Mouse (Mus musculus): Measurements from ENCODE around the gene Clasp1. TPM values are rescaled to one million over a fixed set of nuclear protein-coding genes. Genes with fewer than 3 reads are reported as not detected.

Clasp1 gene
- polyA plus RNA-seq, 1 experiment: 86.3 TPM

DNA sequence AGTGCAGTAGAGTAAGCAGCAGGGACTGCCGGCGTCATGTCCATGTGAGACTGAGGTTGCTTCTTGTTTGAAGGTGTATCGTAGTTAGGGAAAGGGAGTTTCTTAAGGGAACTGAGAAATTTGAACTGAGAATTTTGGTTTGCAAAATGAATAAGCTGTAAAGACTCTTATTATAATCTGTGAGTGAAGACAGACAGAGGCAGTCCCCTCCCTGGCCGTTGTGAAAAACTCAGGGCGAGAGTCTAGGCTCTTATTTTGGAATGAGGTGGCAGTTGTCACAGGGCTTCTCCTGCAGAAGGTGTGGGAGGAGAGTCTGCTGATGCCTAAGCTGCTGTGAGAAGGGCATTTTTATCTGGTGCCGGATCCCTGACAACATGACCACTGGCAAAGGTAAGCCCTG lies 92.8 kb downstream of the Clasp1 start:
- H3K27ac ChIP-seq (ENCODE audit: insufficient read depth, low read length): no peak overlapping the region
- TF ChIP-seq POLR2A (IDR thresholded peaks at IDR 0.05; ENCODE audit: low read depth, low read length): no peak
- TF ChIP-seq CTCF (IDR thresholded peaks at IDR 0.05; ENCODE audit: borderline replicate concordance, insufficient read depth, low read length): no peak
- H3K4me3 ChIP-seq (ENCODE audit: insufficient read depth, low read length): no peak overlapping the region
- H3K4me1 ChIP-seq (ENCODE audit: control insufficient read depth, insufficient read depth, low read length): no peaks in the 10 kb centered on the region

DNA sequence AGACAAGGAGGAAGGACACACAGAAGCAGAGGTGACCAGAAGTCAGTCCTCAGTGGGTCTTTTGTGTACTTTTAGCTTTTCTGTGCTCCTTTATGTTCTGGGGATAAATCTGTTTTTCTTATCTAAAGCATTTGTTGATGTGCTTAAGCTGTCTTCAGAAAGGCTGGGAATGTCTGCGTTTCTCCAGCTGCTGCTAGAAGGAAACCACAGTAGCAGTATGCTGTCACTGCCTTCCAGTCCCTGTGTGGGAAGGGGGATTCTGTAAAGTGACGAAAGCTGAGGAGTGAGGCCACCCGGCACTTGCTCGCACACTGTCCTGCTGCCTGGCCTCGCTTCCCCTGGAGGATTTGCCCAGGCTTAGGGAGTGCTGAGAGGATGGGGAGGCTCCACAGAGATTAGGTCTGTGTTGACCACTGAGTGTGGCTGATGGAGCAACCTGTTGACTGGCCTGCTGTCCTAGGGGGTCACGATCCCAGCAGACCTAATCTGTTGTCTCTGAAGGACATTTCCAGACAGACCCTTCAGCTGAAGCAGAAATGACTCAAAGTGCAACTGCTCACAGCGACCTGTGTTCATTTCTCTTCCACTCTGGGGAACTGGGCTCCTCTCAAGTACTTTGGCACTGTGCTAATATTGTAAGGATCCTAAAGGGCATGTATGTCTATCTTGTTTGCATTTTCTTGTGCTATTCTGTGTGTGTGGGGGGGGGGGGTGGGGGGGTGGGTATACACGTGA lies 93.6 kb downstream of the Clasp1 start:
- no peak overlapping the region for H3K27ac ChIP-seq (ENCODE audit: insufficient read depth, low read length)
- no peak for TF ChIP-seq POLR2A (IDR thresholded peaks at IDR 0.05; ENCODE audit: low read depth, low read length)
- TF ChIP-seq CTCF (IDR thresholded peaks at IDR 0.05; ENCODE audit: borderline replicate concordance, insufficient read depth, low read length): no peak
- H3K4me3 ChIP-seq (ENCODE audit: insufficient read depth, low read length): no peak overlapping the region
- H3K4me1 ChIP-seq (ENCODE audit: control insufficient read depth, insufficient read depth, low read length): no peaks in the 10 kb centered on the region

DNA sequence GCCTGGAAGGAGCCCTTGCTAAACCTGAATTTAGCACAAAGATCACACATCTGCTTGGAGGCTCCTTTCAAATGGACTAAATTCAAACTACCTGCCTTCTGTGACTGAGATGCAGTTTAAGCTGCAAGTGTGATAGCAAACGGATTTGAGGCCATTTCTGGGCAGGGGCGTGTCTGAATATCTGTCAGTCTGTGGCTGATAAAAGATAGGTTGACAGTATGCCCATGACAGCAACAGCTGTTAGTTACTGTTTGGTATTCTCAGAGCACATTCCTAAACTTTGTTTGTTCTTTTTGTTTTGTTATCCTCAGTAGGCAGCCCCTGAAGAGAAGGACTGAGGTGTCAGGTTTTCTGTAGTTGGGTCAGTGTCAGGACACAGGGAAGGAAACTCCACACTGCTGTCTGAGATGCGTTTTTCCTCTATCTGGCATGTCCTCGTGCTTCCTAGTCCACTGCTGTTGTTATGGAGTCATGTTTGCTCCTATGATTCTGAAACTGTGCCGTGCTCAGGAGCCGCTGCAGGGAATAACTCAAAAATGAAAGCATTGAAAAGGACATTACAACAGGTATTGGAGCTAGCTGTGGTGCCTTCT lies 94.7 kb downstream of the Clasp1 start:
- Histone ChIP-seq H3K27ac (ENCODE audit: insufficient read depth, low read length) (no peak overlapping the region), H3K4me1 (ENCODE audit: control insufficient read depth, insufficient read depth, low read length) (no peaks in the 10 kb centered on the region), H3K4me3 (ENCODE audit: insufficient read depth, low read length) (no peak overlapping the region)
- TF ChIP-seq POLR2A (IDR thresholded peaks at IDR 0.05; ENCODE audit: low read depth, low read length): no peak
- TF ChIP-seq CTCF (IDR thresholded peaks at IDR 0.05; ENCODE audit: borderline replicate concordance, insufficient read depth, low read length): no peak

DNA sequence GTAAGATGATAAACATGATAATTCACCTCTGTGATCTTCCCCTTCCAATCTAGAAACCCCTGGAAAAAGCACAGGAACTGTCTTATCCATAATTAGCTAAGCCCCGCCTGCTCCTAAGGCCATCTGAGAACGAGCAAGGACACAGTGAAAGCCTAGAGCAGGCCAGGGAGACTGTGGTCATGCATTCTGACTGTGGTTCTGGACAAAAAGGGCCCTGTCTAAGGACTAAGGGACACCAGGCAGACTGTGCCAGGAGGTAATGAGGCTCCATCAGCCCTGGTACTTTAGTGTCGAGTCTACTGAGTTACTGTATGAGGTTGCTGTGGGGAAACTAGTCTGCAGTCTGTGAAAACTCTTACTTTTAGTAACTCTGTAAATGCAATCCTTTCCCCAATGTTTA lies 96.7 kb downstream of the Clasp1 start:
- H3K4me1 ChIP-seq (ENCODE audit: control insufficient read depth, insufficient read depth, low read length): no peaks in the 10 kb centered on the region
- H3K4me3 ChIP-seq (ENCODE audit: insufficient read depth, low read length): no peak overlapping the region
- no peak overlapping the region for H3K27ac ChIP-seq (ENCODE audit: insufficient read depth, low read length)
- TF ChIP-seq POLR2A (IDR thresholded peaks at IDR 0.05; ENCODE audit: low read depth, low read length) (no peak), CTCF (IDR thresholded peaks at IDR 0.05; ENCODE audit: borderline replicate concordance, insufficient read depth, low read length) (no peak)

DNA sequence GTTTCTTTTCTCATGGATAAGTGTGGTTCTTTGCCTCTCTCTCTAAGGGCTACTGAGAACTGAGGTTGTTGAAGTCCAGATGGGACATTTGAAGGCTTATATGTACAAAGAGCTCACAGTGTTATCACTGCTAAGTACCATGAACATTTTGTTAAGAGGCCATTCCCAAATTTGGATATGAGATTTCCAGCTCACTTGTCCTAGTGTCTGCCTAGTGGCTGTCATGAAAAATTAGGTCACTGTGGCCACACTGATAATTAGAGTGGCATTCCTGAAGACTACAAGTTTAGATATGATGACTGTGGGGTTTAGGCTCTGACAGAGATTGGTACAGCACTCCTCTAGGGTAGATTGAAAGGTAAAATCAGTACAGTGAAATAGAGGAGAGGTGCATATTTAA lies 97.2 kb downstream of the Clasp1 start:
- no peak overlapping the region for H3K27ac ChIP-seq (ENCODE audit: insufficient read depth, low read length)
- H3K4me1 ChIP-seq (ENCODE audit: control insufficient read depth, insufficient read depth, low read length): no peaks in the 10 kb centered on the region
- no peak overlapping the region for H3K4me3 ChIP-seq (ENCODE audit: insufficient read depth, low read length)
- no peak for TF ChIP-seq POLR2A (IDR thresholded peaks at IDR 0.05; ENCODE audit: low read depth, low read length)
- TF ChIP-seq CTCF (IDR thresholded peaks at IDR 0.05; ENCODE audit: borderline replicate concordance, insufficient read depth, low read length): no peak

DNA sequence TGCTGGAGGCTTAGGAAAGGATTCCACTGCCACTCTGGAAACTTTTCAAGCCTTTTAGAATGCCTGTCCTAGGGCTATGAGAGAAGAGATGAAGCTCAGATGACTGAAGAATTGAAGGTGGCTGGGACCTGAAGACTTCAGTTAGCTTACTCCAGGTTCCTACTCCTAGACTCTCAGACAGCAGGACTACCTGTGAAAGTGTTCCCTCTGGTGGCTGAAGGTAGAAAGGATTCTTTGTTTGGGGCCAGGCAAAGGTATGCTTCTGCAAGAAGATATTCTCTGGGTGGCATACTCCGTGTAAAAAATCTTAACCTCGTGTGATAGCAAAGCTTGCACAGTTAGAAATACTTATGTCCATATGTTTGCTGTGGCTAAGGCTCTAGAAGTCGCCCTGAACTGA lies 104.0 kb downstream of the Clasp1 start:
- Histone ChIP-seq H3K4me3 (ENCODE audit: insufficient read depth, low read length) (no peak overlapping the region), H3K27ac (ENCODE audit: insufficient read depth, low read length) (no peak overlapping the region), H3K4me1 (ENCODE audit: control insufficient read depth, insufficient read depth, low read length) (no peaks in the 10 kb centered on the region)
- TF ChIP-seq POLR2A (IDR thresholded peaks at IDR 0.05; ENCODE audit: low read depth, low read length): no peak
- no peak for TF ChIP-seq CTCF (IDR thresholded peaks at IDR 0.05; ENCODE audit: borderline replicate concordance, insufficient read depth, low read length)

DNA sequence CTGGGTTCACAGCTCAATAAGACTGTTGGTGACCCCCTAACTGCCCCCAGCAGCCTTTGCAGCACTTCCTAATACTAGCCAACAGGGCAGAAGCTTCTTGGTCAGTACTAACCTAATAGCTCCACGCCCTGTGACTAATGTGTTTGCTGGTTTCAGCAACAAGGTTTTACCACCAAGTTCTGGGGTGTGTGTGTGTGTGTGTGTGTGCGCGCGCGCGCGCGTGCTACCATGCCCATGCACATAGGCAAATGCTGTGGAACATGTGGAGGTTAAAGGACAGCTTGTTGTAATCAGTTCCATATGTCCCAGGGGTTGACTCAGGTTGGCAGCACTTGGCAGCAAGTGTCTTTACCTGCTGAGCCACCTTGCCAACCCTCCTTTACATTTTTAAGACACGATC lies 105.7 kb downstream of the Clasp1 start:
- no peak overlapping the region for H3K4me3 ChIP-seq (ENCODE audit: insufficient read depth, low read length)
- no peak overlapping the region for H3K27ac ChIP-seq (ENCODE audit: insufficient read depth, low read length)
- H3K4me1 ChIP-seq (ENCODE audit: control insufficient read depth, insufficient read depth, low read length): no peaks in the 10 kb centered on the region
- no peak for TF ChIP-seq CTCF (IDR thresholded peaks at IDR 0.05; ENCODE audit: borderline replicate concordance, insufficient read depth, low read length)
- TF ChIP-seq POLR2A (IDR thresholded peaks at IDR 0.05; ENCODE audit: low read depth, low read length): no peak

DNA sequence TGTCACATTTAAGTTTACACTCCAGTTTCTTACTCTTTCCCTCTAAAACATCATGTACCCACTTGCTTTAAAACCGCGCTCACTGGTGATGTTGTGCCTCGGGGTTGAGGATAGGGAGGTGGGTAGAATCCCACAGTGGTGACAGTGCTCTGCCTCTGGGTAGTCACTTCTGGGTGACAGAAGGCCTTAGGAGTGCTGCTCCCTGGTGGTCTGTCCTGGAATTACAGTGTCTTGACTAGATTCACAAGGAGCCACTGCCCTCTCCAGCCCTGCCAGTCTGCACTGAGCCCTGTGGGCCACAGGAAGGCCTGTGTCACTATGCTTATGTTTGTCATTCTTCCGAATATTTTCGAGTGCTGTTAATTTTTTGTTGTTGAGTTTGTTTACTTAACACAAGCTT lies 109.5 kb downstream of the Clasp1 start:
- H3K4me3 ChIP-seq (ENCODE audit: insufficient read depth, low read length): no peak overlapping the region
- H3K4me1 ChIP-seq (ENCODE audit: control insufficient read depth, insufficient read depth, low read length): no peaks in the 10 kb centered on the region
- peak; percentile 39; the same call in 1 of the 2 replicates for TF ChIP-seq CTCF (IDR thresholded peaks at IDR 0.05; ENCODE audit: borderline replicate concordance, insufficient read depth, low read length)
- no peak for TF ChIP-seq POLR2A (IDR thresholded peaks at IDR 0.05; ENCODE audit: low read depth, low read length)
- no peak overlapping the region for H3K27ac ChIP-seq (ENCODE audit: insufficient read depth, low read length)

DNA sequence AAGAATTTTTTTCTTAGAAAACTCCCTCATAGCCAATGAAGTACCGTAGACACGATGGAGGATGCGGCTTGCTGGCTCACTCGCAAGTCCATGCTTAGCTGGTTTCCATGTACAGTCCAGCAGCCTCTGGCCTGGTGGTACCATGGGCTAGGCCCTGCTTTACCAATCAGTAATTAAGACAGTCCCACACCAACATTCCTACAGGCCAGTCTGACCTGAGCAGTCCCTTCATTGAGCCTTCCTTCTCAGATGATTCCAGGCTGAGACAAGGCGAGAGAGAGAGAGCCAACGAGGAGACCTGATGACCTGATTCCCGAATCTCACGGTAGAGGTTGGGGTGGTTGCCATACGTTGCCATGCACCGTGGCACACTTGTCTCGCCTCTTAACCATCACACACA lies 111.7 kb downstream of the Clasp1 start:
- Histone ChIP-seq H3K4me3 (ENCODE audit: insufficient read depth, low read length) (no peak overlapping the region), H3K27ac (ENCODE audit: insufficient read depth, low read length) (no peak overlapping the region), H3K4me1 (ENCODE audit: control insufficient read depth, insufficient read depth, low read length) (no peaks in the 10 kb centered on the region)
- no peak for TF ChIP-seq CTCF (IDR thresholded peaks at IDR 0.05; ENCODE audit: borderline replicate concordance, insufficient read depth, low read length)
- no peak for TF ChIP-seq POLR2A (IDR thresholded peaks at IDR 0.05; ENCODE audit: low read depth, low read length)

DNA sequence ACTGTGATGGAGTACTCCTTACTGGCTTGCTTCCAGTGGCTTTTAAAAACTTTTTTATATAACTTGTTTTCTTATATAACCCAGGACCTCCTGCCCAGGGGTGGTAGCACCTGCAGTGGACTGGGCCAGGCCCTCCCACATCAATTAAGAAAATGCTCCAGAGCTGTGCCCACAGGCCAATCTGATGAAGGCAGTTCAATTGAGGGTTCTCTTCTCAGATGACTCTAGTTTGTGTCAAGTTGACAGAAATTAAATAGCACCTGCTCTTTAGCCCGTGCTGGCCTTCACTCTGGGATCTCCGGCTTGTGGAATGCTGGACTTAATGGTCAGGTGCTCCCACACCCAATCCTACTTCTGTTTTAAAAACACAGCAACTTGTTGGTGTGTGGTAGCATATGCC lies 112.8 kb downstream of the Clasp1 start:
- no peak overlapping the region for H3K27ac ChIP-seq (ENCODE audit: insufficient read depth, low read length)
- H3K4me3 ChIP-seq (ENCODE audit: insufficient read depth, low read length): no peak overlapping the region
- TF ChIP-seq POLR2A (IDR thresholded peaks at IDR 0.05; ENCODE audit: low read depth, low read length): no peak
- H3K4me1 ChIP-seq (ENCODE audit: control insufficient read depth, insufficient read depth, low read length): no peaks in the 10 kb centered on the region
